ENCODE assay signal across 8 mouse cellular contexts in genomic region chr11:85184082-85184481, GRCm38 (mm10). TPM values are rescaled to one million over a fixed set of nuclear protein-coding genes. Genes with fewer than 3 reads are reported as not detected.
A peak's percentile ranks its signal among the peaks of the same experiment; 100 is the strongest.
DNase-seq lines count a peak whose midpoint lies in the region; ATAC-seq lines count a peak whose summit lies in the region.

No protein-coding gene starts in this region.

- no peak overlapping the region for H3K9ac ChIP-seq in midbrain, embryonic 13.5 days (replicated peaks)

- no peaks in the 10 kb centered on the region for H3K27me3 ChIP-seq in midbrain, embryonic 10.5 days (ENCODE audit: low read depth, poor library complexity, severe bottlenecking)
- no peaks in the 10 kb centered on the region for H3K27me3 ChIP-seq in midbrain, embryonic 13.5 days

- no peak for ATAC-seq in midbrain, embryonic 13.5 days

- no peak overlapping the region for H3K4me2 ChIP-seq in midbrain, embryonic 13.5 days (replicated peaks)

- no peak overlapping the region for H3K27ac ChIP-seq in midbrain, embryonic 10.5 days (replicated peaks)
- no peak overlapping the region for H3K27ac ChIP-seq in midbrain, embryonic 13.5 days

- peaks cover 9% of the 10 kb centered on the region for H3K36me3 ChIP-seq in midbrain, embryonic 10.5 days
- peaks cover 9% of the 10 kb centered on the region for H3K36me3 ChIP-seq in midbrain, embryonic 13.5 days

- 62% methylated on average over 5 of the region's 5 CpGs for WGBS in midbrain, embryonic 10.5 days
- 65% methylated on average over 5 of the region's 5 CpGs for WGBS in midbrain, embryonic 13.5 days

- peak; percentile 31 to 38 for DNase-seq in adrenal gland, adult 18-20 months (ENCODE audit: low spot score in 2 of 2)
- DNase-seq in adrenal gland, postnatal 4 days (ENCODE audit: low spot score in 2 of 2), result no peak
- peak; percentile 33 for DNase-seq in midbrain, embryonic 10.5 days (ENCODE audit: low spot score)
- peak; percentile 43 for DNase-seq in cerebellum, adult 9-11 months
- DNase-seq in kidney, adult 9 months, result peak; percentile 77
- peak; percentile 58 for DNase-seq in mesoderm, embryonic 11.5 days (ENCODE audit: low read depth, low spot score)
- DNase-seq in thymus, postnatal 14 days, result peak; percentile 75

- H3K9me3 ChIP-seq in midbrain, embryonic 10.5 days (replicated peaks), result no peaks in the 10 kb centered on the region
- H3K9me3 ChIP-seq in midbrain, embryonic 13.5 days, result no peaks in the 10 kb centered on the region

- H3K4me1 ChIP-seq in midbrain, embryonic 10.5 days, result peaks cover 11% of the 10 kb centered on the region
- peaks cover 8% of the 10 kb centered on the region; the same call in 1 of the 2 replicates for H3K4me1 ChIP-seq in midbrain, embryonic 13.5 days (replicated peaks)

- H3K4me3 ChIP-seq in midbrain, embryonic 10.5 days, result no peak overlapping the region
- H3K4me3 ChIP-seq in midbrain, embryonic 13.5 days (replicated peaks), result no peak overlapping the region

RNA-seq across cellular contexts. Expression of gene 1700125H20Rik, which starts 13.9 kb away (rescaled TPM):
- 1 to 10 TPM in 1 of 2 experiments, not detected in 1; 2.7 TPM for total RNA-seq in adrenal gland, adult 18-20 months (2021)
- total RNA-seq in adrenal gland, postnatal 4 days (2021), result 1 to 10 TPM in 1 of 2 experiments, under 1 TPM in 1; 0.62 to 1.3 TPM
- 0.42 TPM in 1 of 2 replicates, not detected in the other for polyA plus RNA-seq in midbrain, embryonic 10.5 days (2016; fragmentation: Nextera tagmentation; extraction: Ambion mirVana)
- 0.48 and 0.52 TPM in 2 replicates for polyA plus RNA-seq in midbrain, embryonic 13.5 days (2015; fragmentation: Nextera tagmentation; extraction: Ambion mirVana)

RNA-seq across cellular contexts. Expression of gene Usp32, which starts 44.1 kb away (rescaled TPM):
- 10 to 100 TPM; 30.8 to 44.2 TPM for total RNA-seq in adrenal gland, adult 18-20 months (2021)
- 10 to 100 TPM; 40.2 to 44.6 TPM for total RNA-seq in adrenal gland, postnatal 4 days (2021)
- 4.3 and 5.1 TPM in 2 replicates for polyA plus RNA-seq in midbrain, embryonic 10.5 days (2016; fragmentation: Nextera tagmentation; extraction: Ambion mirVana)
- polyA plus RNA-seq in midbrain, embryonic 13.5 days (2015; fragmentation: Nextera tagmentation; extraction: Ambion mirVana), result 10.3 and 11.6 TPM in 2 replicates

RNA-seq across cellular contexts. Expression of gene Appbp2, which starts 50.8 kb away (rescaled TPM):
- total RNA-seq in adrenal gland, adult 18-20 months (2021), result 10 to 100 TPM; 34.0 to 42.0 TPM
- 10 to 100 TPM; 58.8 to 59.0 TPM for total RNA-seq in adrenal gland, postnatal 4 days (2021)
- polyA plus RNA-seq in midbrain, embryonic 10.5 days (2016; fragmentation: Nextera tagmentation; extraction: Ambion mirVana), result 46.0 and 47.8 TPM in 2 replicates
- polyA plus RNA-seq in midbrain, embryonic 13.5 days (2015; fragmentation: Nextera tagmentation; extraction: Ambion mirVana), result 45.3 and 46.5 TPM in 2 replicates

Comparison
In these comparisons a context has a peak if more than half of its experiments do, and no peak if none do; other contexts are left out.
1. DNase-seq: peak in adrenal gland, adult 18-20 months (2 of 2), midbrain, embryonic 10.5 days (single experiment), cerebellum, adult 9-11 months (single experiment), kidney, adult 9 months (single experiment), mesoderm, embryonic 11.5 days (single experiment) and thymus, postnatal 14 days (single experiment); none in adrenal gland, postnatal 4 days (0 of 2).